Mouse (Mus musculus) megakaryocyte, adult 5-6 weeks (primary cell): ENCODE measurements around the gene Ankrd27. TPM values are rescaled to one million over a fixed set of nuclear protein-coding genes. Genes with fewer than 3 reads are reported as not detected.

Experiments
- ATAC-seq: 2 replicates; pipeline ENCODE4 v1.8.0; 2016; ENCODE audit warnings: mild to moderate bottlenecking, inconsistent platforms; ENCODE audit not compliant: poor library complexity, severe bottlenecking
- total RNA-seq, 2 experiments: library from RNA; stranded (forward) in 1 of 2; stranded (reverse) in 1 of 2; fragments of 153-499, 151-499 nt in 1 of 2; fragments of 221-1000, 200-1000 nt in 1 of 2; gene quantifications; 2 replicates each; pipeline versions ENCODE4 v1.2.3 to v1.2.4; 2015 to 2017

Ankrd27 gene
- total RNA-seq, 2 experiments from 2014 or later = 16.8 to 17.0 TPM

DNA sequence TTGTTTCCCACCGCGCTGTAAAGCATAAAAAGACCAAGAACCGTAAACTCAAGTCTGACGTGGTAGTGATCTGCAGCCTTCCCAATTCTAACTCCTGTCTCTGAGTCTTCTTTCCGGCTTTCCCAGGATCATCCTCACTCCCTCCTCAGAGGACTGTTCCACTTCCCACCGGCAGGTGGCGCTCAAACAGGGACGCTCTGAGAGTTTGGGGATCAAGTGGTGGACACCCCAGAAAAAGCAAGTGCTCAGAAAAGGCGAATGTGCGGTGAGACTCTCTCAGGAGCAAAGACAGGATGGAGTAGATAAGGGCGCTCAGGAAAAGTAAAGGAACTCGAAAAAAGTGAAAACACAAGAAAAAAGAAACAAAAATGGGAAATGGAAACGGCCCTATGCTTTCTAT lies 100.7 kb downstream of the Ankrd27 start:
- ATAC-seq = peak; percentile 68

DNA sequence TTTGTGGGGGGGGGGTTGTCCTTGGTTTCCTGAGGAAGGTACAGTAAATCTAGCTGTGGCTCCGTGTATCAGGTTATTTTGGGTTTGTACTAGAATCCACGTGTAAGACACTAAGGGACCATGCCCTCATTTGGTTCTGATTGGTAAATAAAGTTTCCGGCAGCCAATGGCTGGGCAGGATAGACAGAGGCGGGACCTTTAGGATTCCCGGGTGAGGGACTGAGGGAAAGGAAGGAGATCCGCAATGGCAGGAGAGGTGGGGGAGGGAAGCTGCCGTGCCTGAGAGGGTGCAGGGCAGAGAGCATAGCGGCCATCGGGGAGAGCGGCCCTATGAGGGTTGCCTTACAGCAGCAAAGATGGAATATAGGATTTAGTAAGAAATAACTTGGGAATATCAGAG lies 101.2 kb downstream of the Ankrd27 start:
- ATAC-seq = no peak

- no peak for ATAC-seq
Measured at GRCm38 (mm10) chr7:35688276-35688675, 102.2 kb downstream of the Ankrd27 start.

Other genes starting within 250 kb of the Ankrd27 start
- 10.8 and 12.2 TPM in 2 replicates for gene Faap24, start 189.4 kb upstream of the Ankrd27 start, total RNA-seq (2015)
- gene Faap24, start 189.4 kb upstream of the Ankrd27 start, total RNA-seq (2017) = 5.5 and 11.1 TPM in 2 replicates
- gene Cep89, start 189.2 kb upstream of the Ankrd27 start, total RNA-seq (2015) = 9.6 and 16.9 TPM in 2 replicates
- 5.7 TPM in 2 replicates for gene Cep89, start 189.2 kb upstream of the Ankrd27 start, total RNA-seq (2017)
- gene Slc7a9, start 137.4 kb upstream of the Ankrd27 start, total RNA-seq (2015) = not detected in 2 replicates
- not detected in 2 replicates for gene Slc7a9, start 137.4 kb upstream of the Ankrd27 start, total RNA-seq (2017)
- gene Tdrd12, start 48.5 kb upstream of the Ankrd27 start, total RNA-seq (2015) = not detected in 2 replicates
- gene Tdrd12, start 48.5 kb upstream of the Ankrd27 start, total RNA-seq (2017) = not detected in 2 replicates
- gene Nudt19, start 29.9 kb upstream of the Ankrd27 start, total RNA-seq (2015) = 39.6 and 46.4 TPM in 2 replicates
- 21.1 and 22.2 TPM in 2 replicates for gene Nudt19, start 29.9 kb upstream of the Ankrd27 start, total RNA-seq (2017)
- gene Rgs9bp, start 662 bp upstream of the Ankrd27 start, total RNA-seq (2015) = 0.09 TPM in 1 of 2 replicates, not detected in the other
- 0.04 and 0.11 TPM in 2 replicates for gene Rgs9bp, start 662 bp upstream of the Ankrd27 start, total RNA-seq (2017)
- 76.4 and 86.1 TPM in 2 replicates for gene Pdcd5, start 61.3 kb downstream of the Ankrd27 start, total RNA-seq (2015)
- gene Pdcd5, start 61.3 kb downstream of the Ankrd27 start, total RNA-seq (2017) = 36.6 and 52.4 TPM in 2 replicates
- gene Dpy19l3, start 168.2 kb downstream of the Ankrd27 start, total RNA-seq (2015) = 4.9 and 6.2 TPM in 2 replicates
- 1.3 and 1.7 TPM in 2 replicates for gene Dpy19l3, start 168.2 kb downstream of the Ankrd27 start, total RNA-seq (2017)
- gene Zfp507, start 216.8 kb downstream of the Ankrd27 start, total RNA-seq (2015) = 1.4 and 2.8 TPM in 2 replicates
- 1.4 and 3.7 TPM in 2 replicates for gene Zfp507, start 216.8 kb downstream of the Ankrd27 start, total RNA-seq (2017)